Mouse (Mus musculus): Measurements from ENCODE around the gene Clip1.

Gene Clip1

DNA sequence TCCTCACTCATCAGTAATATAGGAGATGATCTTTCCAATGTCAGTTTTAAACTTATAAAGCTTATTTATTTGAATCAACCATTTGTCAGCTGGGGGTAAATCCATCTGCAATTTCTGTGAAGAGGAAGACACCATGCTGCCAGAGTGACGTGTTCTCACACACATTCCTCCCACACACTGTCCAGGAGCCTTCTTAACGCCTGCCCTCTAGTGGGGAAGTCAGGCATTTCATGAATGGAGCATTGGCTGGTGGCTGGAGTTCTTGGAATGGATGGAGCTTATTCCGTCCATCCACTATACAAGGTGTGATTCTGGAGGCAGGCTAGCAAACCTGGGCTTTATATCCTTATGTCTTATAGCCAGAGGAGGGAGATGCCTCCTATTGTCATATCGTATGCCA, 74.6 kb downstream of the Clip1 start:
- peak; percentile 58; the same call in 1 of the 2 replicates for ATAC-seq (ENCODE audit: insufficient number of reproducible peaks, low FRiP score, low TSS enrichment)

DNA sequence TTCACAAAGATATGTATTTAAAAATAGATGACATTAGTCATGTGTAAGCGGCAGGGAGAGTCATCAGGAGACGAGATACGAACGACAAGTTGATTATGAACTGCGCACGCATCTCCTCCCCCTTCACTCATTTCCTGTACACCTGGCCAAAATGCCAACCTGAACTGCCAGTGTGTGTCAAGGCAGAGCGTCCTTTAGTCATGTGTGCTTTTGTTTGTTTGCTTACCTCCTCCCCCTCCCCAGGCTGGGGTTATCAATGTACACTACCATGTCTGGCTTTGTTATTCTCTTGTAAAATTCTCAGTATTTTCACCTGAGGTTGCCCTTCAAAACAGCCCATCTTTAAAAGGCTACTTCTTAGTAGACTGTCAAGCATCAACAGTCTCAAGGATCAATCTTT, 75.0 kb downstream of the Clip1 start:
- ATAC-seq (ENCODE audit: insufficient number of reproducible peaks, low FRiP score, low TSS enrichment): no peak

DNA sequence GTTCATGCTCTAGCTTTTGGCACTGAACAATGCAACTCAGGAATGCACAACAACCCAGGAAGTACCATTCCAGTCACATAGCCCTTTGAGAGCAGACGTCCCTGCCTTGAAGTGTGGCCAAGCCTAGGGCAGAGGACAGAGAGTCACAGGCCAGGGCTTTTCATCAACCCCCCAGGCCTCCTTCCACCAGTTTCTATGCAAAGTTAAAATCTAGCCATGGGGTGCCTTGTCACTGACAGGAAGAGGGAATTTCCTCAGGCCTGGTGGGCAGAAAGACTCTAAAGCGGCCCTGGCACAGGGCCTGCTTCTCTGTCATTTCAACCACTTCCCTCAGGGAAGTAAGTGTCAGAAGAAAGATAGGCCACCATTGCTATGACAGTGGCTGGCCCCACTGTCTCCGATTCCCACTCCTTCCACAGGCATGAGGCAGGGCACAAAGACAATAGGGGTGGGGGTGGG, 77.2 kb downstream of the Clip1 start:
- no peak for ATAC-seq (ENCODE audit: insufficient number of reproducible peaks, low FRiP score, low TSS enrichment)

DNA sequence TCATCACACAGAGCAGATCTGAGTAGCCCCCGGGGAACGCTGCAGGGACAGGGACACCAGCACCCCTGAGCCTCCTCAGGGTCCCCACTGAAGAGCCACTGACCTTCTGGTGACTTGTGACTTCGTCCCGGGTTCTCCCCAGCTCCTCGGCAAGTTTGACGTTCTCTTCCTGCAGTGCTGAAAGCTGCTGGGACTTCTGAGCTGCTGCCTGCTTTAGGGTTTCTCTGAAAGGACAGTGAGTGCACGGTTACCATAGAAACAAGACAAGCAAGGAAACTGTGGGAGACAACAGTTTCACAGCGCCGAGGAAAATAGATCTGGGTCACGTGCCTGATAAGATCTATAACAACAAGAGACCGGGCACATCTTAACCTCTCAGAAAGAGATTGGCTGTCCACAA, 80.9 kb downstream of the Clip1 start:
- ATAC-seq (ENCODE audit: insufficient number of reproducible peaks, low FRiP score, low TSS enrichment): no peak

DNA sequence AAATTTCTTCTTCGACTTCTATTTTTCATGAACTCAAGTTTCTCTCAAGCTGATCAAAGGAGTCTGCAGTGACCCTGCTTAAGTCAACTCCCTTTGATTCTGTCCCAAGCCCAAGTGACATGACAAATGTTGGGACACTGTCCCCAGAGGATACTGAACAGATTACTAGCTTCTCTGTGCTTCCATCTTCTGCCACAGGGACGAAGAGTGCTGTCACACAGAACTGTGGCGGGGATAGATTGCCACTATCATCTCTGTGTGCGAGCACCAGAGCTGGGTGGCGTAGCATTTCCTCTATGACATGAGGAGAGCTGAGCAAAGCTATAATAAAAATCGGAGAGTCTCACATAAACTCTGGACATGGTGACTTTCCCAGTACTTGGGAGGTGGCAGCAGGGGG, 82.2 kb downstream of the Clip1 start:
- no peak for ATAC-seq (ENCODE audit: insufficient number of reproducible peaks, low FRiP score, low TSS enrichment)

DNA sequence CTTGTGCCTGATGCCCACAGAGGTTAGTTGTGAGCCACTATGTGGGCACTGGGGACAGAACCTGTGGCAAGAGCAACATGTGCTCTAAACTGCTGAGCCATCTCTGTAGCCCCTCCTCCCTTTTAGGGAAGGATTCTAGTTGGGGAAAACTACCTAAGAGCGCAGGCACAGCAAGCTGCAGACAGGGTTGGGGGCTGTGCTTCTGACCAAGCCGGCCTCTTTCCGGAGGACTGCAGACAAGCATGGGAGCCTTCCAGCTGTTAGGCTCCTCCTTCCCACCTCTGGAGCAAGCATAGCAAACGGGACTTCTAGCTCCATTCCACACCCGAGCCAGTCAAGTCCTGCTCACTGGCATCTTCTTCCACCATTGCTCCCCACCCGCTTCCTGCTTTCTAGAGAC, 85.1 kb downstream of the Clip1 start:
- no peak for ATAC-seq (ENCODE audit: insufficient number of reproducible peaks, low FRiP score, low TSS enrichment)

DNA sequence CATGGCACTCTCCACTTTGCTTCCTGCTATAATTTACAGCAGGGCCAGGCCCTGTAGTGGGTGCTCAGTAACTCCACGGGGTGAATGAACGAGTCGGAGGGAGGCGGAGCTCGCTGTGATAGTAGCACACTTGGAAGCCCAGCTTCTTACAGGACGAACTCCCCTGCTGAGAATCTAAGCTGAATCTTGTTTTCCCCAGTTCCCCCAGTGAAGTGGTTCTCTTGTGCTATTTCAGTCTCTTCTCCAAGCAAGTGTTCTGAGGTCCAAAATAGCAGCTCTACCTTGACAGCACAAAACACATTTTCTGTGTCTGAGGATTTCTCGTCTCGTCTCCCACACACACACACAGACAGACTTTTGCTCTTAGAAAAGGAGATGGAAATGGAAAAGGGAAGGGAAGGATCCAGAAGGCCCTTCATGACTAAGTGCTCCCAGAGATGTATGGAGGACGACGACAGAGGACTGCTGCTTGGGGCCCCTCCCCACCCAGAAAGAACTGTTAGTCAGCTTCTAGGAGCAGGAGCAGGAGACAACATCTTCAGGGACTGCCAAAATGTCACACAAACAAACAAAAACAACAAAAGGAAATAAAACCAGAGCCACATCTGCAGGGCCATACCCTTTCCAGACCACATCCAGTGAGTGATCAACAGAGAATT, 90.7 kb downstream of the Clip1 start:
- ATAC-seq (ENCODE audit: insufficient number of reproducible peaks, low FRiP score, low TSS enrichment): no peak

DNA sequence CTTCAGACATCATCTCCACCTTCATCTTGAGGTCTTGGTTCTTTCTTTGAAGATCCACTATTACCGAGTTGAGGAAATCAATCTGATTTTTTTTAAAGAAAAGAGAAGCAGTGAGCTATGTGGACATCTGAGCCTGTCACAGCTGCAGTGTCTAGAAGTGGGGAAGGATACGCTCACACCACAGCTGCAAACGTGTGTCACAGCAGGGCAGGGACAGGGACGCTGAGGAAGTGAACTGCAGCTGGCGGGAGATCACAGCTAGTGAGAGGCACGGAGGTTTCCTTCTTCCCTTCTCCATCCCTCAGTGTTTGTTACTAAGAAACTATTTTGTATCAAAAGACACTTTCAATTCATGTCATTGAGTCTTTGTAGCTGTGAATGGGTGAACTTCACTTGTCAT, 104.4 kb downstream of the Clip1 start:
- ATAC-seq (ENCODE audit: insufficient number of reproducible peaks, low FRiP score, low TSS enrichment): no peak

DNA sequence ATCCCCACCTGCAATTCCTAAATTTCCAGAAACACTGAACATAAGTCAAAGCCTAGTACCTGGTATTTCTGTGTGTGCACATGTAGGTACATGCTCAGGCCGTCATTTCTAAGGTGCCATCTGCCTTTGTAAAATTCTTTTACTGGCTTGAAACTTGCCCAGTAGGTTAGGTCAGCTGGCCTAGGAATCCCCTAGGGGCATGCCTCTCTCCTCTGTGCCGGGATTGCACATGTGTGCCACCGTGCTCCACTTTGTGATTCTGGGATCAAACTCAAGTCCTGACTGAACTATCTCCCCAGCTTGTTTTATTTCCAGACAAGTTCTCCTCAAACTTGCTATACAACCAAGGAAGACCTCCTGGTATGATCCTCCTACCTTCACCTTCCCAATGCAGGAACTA, 107.7 kb downstream of the Clip1 start:
- no peak for ATAC-seq (ENCODE audit: insufficient number of reproducible peaks, low FRiP score, low TSS enrichment)

DNA sequence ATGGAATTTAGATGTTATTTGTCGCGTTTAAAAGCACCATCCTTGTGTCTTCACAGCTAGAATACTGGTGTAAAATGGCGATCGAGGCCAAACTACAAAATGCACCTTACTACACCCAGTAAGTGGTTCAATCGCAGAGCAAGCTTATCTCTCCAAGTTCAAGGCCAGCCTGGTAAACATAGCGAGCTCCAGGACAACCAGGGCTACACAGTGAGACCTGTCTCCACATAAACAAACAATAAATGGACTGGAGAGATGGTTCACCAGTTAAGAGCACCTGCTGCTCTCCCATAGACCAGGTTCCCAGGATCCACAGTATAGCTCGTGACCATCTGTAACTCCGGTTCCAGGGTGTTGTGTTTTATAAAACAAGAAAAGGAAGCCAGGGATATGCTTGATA, 111.1 kb downstream of the Clip1 start:
- no peak for ATAC-seq (ENCODE audit: insufficient number of reproducible peaks, low FRiP score, low TSS enrichment)

DNA sequence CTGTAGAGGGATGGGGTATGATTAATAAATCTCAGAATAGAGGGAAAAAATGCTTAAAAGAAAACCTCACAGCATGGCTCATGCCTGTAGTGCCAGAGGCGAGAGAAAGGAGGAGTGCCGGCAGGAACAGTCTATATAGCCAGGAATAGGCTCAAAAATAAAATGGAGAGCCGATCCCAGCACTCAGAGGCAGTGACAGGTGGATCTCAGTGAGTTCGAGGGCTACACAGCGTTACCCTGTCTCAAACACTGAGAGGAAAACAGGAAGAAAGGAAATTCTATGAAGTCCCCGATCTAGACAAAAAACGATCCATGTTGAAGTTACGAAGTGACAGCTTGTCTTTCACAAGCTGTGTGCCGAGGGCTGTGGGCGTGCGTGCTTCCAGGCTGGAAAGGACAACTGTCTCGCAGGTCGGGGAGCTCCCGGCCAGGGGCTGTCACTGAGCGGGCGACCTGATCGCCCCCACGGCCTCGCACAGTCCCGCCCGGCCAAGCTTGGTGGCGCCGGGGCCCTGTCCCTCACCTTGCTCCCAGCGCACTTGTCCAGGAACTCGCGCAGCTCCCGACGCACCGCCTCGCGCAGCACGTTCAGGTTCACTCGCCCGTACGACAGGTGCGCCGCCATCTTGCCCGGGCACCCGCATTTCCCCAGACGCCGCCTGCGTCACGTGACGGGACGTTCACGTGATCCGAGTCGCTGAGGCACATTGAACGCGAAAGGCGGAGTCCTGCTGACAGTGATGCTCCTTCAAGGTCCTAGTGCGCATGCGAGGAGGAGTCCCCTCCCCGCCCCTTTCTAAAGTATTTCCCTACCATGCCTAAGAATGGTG, 111.8 kb downstream of the Clip1 start, which contains the start of gene Vps33a:
Gene Vps33a (minus strand): TSS at position 682 of the 830 bp plus-strand sequence.
- ATAC-seq (ENCODE audit: insufficient number of reproducible peaks, low FRiP score, low TSS enrichment): peak; percentile 80

DNA sequence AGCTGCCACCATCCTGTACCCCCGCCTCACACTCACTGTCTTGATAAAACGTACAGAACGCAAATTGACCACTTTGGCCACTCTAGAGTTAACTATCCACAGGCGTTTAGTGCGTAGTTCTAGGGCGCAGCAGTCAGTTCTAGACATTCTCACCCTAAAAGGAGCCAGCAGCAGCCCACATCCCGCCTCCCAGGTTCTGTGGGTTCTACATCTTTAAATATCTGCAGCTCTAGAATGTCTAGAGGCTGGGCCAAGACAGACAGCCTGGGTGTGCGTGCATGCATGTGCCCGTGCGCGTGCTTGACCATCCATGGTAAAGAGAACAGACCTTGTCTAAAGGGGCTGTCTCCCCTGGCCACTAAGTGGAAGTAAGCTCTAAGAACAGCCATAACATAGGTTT, 123.3 kb downstream of the Clip1 start:
- ATAC-seq (ENCODE audit: insufficient number of reproducible peaks, low FRiP score, low TSS enrichment): no peak

DNA sequence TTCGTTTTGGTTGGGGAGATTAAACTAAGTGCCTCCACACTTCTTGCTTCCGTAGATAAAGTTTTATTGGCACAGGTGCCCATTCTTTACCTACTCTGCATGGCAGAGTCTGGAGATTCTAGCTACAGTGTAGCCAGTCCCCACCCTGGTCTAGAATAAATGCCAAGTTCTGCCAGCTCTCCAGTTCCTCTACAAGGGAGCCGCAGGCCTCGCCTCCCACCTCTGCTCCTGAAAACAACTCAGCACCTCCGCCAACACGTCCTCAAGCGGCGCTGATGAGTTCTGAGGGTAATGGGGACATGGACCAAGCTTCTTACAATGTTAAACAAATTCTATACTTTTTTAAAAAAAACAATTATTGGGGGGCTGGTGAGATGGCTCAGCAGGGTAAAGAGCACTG, 124.8 kb downstream of the Clip1 start:
- no peak for ATAC-seq (ENCODE audit: insufficient number of reproducible peaks, low FRiP score, low TSS enrichment)

DNA sequence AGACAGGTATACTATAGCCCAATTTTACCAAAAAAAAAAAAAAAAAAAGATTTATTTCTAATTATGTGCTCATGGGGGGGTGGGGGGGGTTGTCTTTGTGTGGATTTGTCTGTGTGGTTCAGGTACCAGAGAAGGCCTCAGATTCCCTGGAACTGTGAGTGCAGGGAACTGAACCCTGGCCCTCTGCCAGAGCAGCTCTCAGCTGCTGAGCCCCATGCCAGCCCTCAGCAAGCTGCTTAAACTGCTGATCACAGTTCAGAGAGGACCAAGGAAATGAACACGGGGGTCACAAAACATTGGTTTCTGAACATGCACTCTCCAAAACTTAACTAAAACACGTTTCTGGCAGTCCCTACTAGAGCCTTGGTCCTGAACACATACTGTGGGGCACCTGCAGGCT, 128.0 kb downstream of the Clip1 start:
- ATAC-seq (ENCODE audit: insufficient number of reproducible peaks, low FRiP score, low TSS enrichment): no peak

DNA sequence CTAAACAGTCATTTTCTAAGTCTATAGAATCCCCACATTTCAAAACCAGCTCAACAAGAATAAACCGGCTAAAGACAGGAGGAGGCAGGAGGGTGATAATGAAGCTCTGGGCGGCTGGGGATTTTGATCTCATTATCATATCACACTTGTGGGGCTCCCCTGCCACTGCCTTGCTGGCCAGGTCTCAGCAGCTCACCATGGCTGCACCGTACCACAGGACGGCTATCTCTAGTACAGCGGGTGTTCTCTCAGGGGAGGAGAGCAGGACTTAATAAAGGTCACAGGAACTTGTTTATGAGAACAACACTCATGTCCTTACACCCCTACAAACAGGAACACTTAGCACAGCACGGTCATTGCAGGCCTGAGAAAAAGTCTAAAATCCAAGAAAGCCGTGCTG, 128.7 kb downstream of the Clip1 start:
- no peak for ATAC-seq (ENCODE audit: insufficient number of reproducible peaks, low FRiP score, low TSS enrichment)

DNA sequence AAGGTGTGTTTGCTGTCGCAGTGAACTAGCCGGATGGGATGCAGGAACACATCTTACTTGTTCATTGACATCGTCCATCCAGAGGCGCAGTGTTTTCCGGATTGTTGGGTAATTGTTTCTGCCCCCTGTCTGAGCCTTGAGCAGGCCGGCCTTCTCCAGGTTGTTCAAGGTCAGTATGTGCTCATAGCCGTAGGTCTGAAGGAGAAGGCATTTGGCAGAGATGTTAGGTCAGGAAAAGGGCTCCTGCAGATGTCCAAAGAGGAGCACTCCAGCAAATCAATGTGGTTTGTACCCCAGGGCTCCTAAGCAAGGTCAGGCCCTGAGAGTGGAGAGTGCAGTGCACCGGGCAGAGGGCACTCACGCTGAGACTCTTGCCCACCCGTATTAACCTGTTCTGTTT, 150.6 kb downstream of the Clip1 start:
- ATAC-seq (ENCODE audit: insufficient number of reproducible peaks, low FRiP score, low TSS enrichment): no peak

DNA sequence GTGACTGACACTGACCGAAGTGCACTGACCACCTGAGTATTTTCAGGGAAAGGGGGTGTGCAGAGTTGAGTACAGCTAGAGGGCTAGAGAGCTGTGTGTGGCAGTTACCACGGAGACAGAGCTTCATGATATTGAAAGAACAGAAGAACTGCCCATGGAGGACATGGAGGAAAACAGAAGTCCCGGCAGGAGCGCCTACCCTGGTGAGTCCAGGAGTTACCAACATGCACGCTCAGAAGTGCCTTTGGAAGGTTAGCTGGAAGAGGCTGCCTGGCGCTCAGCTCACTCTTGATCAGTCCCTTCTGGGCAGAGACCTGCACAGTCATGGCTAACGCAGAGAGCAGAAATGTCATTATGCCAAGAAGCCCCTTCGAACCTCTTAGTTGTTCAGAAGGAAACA, 154.4 kb downstream of the Clip1 start:
- no peak for ATAC-seq (ENCODE audit: insufficient number of reproducible peaks, low FRiP score, low TSS enrichment)

DNA sequence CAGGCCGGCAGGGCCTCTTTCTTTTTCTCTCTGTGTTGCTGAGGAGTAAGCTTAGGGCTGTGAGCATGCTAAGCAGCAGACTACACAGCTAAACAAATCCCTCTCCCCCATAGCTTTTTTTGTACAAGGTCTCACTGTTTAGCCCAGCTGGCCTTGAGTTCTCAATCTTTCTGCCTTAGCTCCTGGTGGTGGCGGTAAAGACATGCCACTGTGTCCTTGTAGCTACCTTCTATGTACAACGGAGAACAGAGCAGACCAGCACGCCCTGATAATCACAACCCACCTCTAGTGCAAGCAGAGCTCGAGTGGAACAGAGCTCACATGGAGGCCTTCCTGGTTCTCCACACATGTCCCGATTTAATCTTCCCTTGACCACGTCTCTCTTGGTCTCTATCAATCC, 155.8 kb downstream of the Clip1 start:
- no peak for ATAC-seq (ENCODE audit: insufficient number of reproducible peaks, low FRiP score, low TSS enrichment)

Data from cerebellum, adult (tissue).